Mouse (Mus musculus): ENCODE results near the gene Ezr. TPM values are rescaled to one million over a fixed set of nuclear protein-coding genes. Genes with fewer than 3 reads are reported as not detected.

Gene Ezr
- polyA plus RNA-seq, 1 experiment from 2014 or later = 289 TPM

DNA sequence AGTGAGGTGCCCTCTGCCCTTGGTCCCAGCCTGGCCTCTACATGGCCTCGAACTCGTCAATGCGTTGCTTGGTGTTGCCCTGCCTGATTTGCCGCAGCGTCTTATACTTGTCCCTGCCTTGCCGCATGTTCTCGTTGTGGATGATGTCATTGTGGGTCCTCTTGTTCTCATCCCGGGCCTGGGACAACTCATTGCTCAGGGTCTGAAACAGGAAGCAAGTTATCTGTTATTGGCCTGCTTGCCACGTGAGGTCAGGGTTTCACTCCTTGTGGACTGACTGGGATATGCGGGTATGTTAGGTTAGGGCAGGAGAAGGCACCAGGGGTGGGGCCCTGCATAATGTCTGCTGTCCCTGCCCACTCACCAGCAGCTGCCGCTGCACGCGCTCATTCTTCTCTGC lies 43.3 kb downstream of the Ezr start:
- no peaks in the 10 kb centered on the region for H3K4me1 ChIP-seq (replicated peaks; ENCODE audit: control insufficient read depth, insufficient read depth)

DNA sequence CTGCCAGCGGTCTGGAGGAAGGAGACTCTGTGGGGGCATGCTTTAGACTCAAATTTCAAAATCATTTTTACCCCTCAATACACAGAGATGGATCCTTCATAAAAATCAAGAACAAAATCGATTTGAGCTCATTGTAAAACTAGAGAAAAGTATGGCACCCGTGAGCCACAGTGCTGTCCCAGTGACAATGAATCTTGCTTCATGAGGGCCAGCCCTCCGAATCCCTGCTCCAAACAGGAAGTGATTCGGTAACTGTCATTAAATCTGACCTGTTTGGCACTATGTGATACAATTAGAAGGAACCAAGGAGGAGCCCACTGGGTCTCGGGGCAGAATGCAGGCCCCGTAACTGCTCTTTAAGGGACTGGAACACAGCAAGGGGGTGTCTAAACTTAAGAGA lies 43.7 kb downstream of the Ezr start:
- Histone ChIP-seq H3K9me3 (ENCODE audit: control insufficient read depth, low read length) (no peaks in the 10 kb centered on the region), H3K27ac (replicated peaks) (no peak overlapping the region), H3K4me1 (replicated peaks; ENCODE audit: control insufficient read depth, insufficient read depth) (no peaks in the 10 kb centered on the region), H3K9ac (ENCODE audit: low read length) (no peak overlapping the region), H3K36me3 (ENCODE audit: control insufficient read depth, insufficient read depth, low read length) (peaks cover 17% of the 10 kb centered on the region), H3K4me2 (replicated peaks; ENCODE audit: low read depth) (no peak overlapping the region), H3K4me3 (ENCODE audit: low read depth, low read length) (no peak overlapping the region), H3K27me3 (ENCODE audit: control insufficient read depth, insufficient read depth, low read length) (no peaks in the 10 kb centered on the region)
- DNase-seq (ENCODE audit: low spot score) (no peak), ATAC-seq (ENCODE audit: low FRiP score, low TSS enrichment) (no peak)
- WGBS = 78% methylated on average over 7 of the region's 7 CpGs
- TF ChIP-seq EP300 (optimal IDR thresholded peaks at IDR 0.05) (no peak), CTCF (IDR thresholded peaks at IDR 0.05; ENCODE audit: low read depth) (no peak)

More for the DNA sequence above, 43.3 kb downstream of the Ezr start:
- Histone ChIP-seq H3K9me3 (ENCODE audit: control insufficient read depth, low read length) (no peaks in the 10 kb centered on the region), H3K36me3 (ENCODE audit: control insufficient read depth, insufficient read depth, low read length) (peaks cover 17% of the 10 kb centered on the region), H3K4me3 (ENCODE audit: low read depth, low read length) (no peak overlapping the region), H3K27me3 (ENCODE audit: control insufficient read depth, insufficient read depth, low read length) (no peaks in the 10 kb centered on the region), H3K4me2 (replicated peaks; ENCODE audit: low read depth) (no peak overlapping the region), H3K9ac (ENCODE audit: low read length) (no peak overlapping the region), H3K27ac (replicated peaks) (no peak overlapping the region)
- TF ChIP-seq CTCF (IDR thresholded peaks at IDR 0.05; ENCODE audit: low read depth) = no peak; the same call in 1 of the 2 replicates
- TF ChIP-seq EP300 (optimal IDR thresholded peaks at IDR 0.05) = no peak
- peak; percentile 22 for DNase-seq (ENCODE audit: low spot score)
- no peak for ATAC-seq (ENCODE audit: low FRiP score, low TSS enrichment)
- 82% methylated on average over 13 of the region's 13 CpGs for WGBS

DNA sequence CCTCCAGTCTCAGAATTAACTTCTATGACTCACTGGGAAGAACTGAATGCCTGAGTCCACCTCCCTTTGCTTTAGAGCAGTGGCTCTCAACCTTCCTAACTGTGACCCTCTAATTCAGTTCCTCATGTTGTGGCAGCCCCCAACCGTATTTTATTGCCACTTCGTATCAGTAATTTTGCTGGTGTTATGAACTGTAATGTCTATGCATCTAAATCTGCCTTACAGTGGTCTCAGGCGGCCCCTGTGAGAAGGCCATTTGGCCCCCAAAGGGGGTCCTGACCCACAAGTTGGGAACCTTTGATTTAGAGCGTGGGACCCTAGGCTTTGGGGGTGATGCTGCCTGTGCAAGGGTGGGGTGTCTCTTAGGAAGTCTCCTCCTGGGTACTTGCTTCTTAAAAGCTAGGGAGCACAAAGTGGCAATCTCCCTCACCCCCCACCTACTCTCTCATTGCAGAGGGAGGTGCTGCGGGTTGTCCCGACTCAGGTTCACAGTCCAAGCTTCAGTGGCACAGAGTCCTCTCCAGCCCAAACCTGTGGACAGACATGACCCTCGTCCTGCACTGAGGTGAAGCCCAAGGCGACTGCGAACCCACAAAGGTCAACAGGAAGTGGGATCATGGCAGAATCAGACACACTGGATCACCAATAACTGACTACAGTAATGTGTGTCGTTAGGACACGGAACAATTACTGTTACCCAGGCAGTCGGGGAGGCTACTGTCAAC lies 45.1 kb downstream of the Ezr start:
- Histone ChIP-seq H3K27ac (replicated peaks) (no peak overlapping the region; the same call in 1 of the 2 replicates), H3K4me1 (replicated peaks; ENCODE audit: control insufficient read depth, insufficient read depth) (no peaks in the 10 kb centered on the region), H3K4me2 (replicated peaks; ENCODE audit: low read depth) (no peak overlapping the region), H3K36me3 (ENCODE audit: control insufficient read depth, insufficient read depth, low read length) (peaks cover 17% of the 10 kb centered on the region), H3K27me3 (ENCODE audit: control insufficient read depth, insufficient read depth, low read length) (no peaks in the 10 kb centered on the region), H3K4me3 (ENCODE audit: low read depth, low read length) (no peak overlapping the region), H3K9me3 (ENCODE audit: control insufficient read depth, low read length) (no peaks in the 10 kb centered on the region), H3K9ac (ENCODE audit: low read length) (no peak overlapping the region)
- DNase-seq (ENCODE audit: low spot score) (peak; percentile 23), ATAC-seq (ENCODE audit: low FRiP score, low TSS enrichment) (no peak)
- 76% methylated on average over 12 of the region's 12 CpGs for WGBS
- TF ChIP-seq CTCF (IDR thresholded peaks at IDR 0.05; ENCODE audit: low read depth) (no peak), EP300 (optimal IDR thresholded peaks at IDR 0.05) (no peak)

DNA sequence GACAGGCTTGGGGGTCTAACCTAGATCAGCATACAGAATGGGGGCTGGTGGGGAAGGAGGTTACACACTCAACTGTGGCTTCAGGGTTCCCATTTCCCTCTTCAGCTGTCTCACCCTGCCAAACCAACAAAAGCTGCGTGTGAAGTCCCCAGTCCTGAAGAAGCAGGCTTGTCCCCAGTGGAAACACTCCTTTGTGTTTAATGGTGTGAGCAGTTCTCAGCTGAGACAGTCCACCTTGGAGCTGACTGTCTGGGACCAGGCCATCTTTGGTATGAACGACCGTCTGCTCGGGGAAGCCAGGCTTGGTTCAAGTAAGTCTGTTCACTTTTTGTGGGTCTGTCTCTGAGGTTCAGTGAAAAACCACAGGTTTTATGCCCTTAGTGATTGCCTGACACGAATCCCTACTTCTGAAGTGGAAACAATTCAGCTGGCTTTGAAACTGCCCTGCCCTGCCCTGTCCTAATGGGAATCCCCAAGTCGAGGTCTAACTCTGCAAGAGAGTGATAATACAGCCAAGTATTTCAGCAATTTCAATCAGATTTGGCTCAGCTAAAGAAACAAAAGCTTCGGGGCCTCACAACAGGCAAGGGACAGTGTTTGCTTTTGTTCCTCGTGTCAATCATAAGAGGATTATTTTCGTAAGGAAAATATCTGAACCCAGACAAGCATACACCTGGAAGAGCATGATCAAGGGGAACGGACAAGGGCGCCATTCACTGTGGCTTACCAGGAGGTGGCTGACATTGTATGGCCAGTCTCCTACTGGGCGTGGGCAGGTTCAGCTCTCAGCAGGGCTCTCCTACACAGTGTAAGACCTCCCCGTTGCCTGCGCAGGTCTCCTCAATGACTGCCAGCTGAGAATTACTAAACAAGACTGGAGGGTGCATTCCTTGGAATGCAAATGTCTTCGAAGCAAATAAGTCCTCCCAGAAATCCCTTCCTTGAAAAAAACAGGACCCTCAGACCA lies 46.0 kb downstream of the Ezr start:
- ATAC-seq (ENCODE audit: low FRiP score, low TSS enrichment) = peak; percentile 50; the same call in 1 of the 2 replicates
- TF ChIP-seq EP300 (optimal IDR thresholded peaks at IDR 0.05) (no peak), CTCF (IDR thresholded peaks at IDR 0.05; ENCODE audit: low read depth) (no peak)
- no peaks in the 10 kb centered on the region for H3K27me3 ChIP-seq (ENCODE audit: control insufficient read depth, insufficient read depth, low read length)
- no peak overlapping the region; the same call in 1 of the 2 replicates for H3K27ac ChIP-seq (replicated peaks)
- H3K4me1 ChIP-seq (replicated peaks; ENCODE audit: control insufficient read depth, insufficient read depth) = no peaks in the 10 kb centered on the region
- no peak overlapping the region for H3K4me2 ChIP-seq (replicated peaks; ENCODE audit: low read depth)
- peaks cover 17% of the 10 kb centered on the region for H3K36me3 ChIP-seq (ENCODE audit: control insufficient read depth, insufficient read depth, low read length)
- peak; percentile 51 for DNase-seq (ENCODE audit: low spot score)
- 39% methylated on average over 15 of the region's 15 CpGs for WGBS
- no peaks in the 10 kb centered on the region for H3K9me3 ChIP-seq (ENCODE audit: control insufficient read depth, low read length)
- no peak overlapping the region for H3K9ac ChIP-seq (ENCODE audit: low read length)
- H3K4me3 ChIP-seq (ENCODE audit: low read depth, low read length) = no peak overlapping the region

GRCm38 (mm10) chr17:6734746-6735441 lies 47.7 kb downstream of the Ezr start:
- WGBS = 88% methylated on average over 12 of the region's 12 CpGs
- Histone ChIP-seq H3K9me3 (ENCODE audit: control insufficient read depth, low read length) (no peaks in the 10 kb centered on the region), H3K36me3 (ENCODE audit: control insufficient read depth, insufficient read depth, low read length) (peaks cover 8% of the 10 kb centered on the region), H3K4me3 (ENCODE audit: low read depth, low read length) (no peak overlapping the region), H3K27me3 (ENCODE audit: control insufficient read depth, insufficient read depth, low read length) (no peaks in the 10 kb centered on the region), H3K4me2 (replicated peaks; ENCODE audit: low read depth) (no peak overlapping the region), H3K4me1 (replicated peaks; ENCODE audit: control insufficient read depth, insufficient read depth) (no peaks in the 10 kb centered on the region), H3K9ac (ENCODE audit: low read length) (no peak overlapping the region), H3K27ac (replicated peaks) (no peak overlapping the region)
- 0 out of 2 replicates have a peak, but pooled peaks have one; percentile 6 for ATAC-seq (ENCODE audit: low FRiP score, low TSS enrichment)
- TF ChIP-seq EP300 (optimal IDR thresholded peaks at IDR 0.05) = no peak
- TF ChIP-seq CTCF (IDR thresholded peaks at IDR 0.05; ENCODE audit: low read depth) = no peak
- peak; percentile 20 for DNase-seq (ENCODE audit: low spot score)

Measured in stomach, postnatal 0 days (tissue).